Mouse (Mus musculus) midbrain, postnatal 0 days (tissue): ENCODE measurements around the gene Ppp2r2c. TPM values are rescaled to one million over a fixed set of nuclear protein-coding genes. Genes with fewer than 3 reads are reported as not detected.

Experiments used
- ATAC-seq: fragments of 200-750 bp; cut with Nextera tagmentation; 2 replicates; pipeline ENCODE4 v1.8.0; 2017; ENCODE audit warnings: moderate number of reproducible peaks, mild to moderate bottlenecking, moderate TSS enrichment, moderate library complexity; ENCODE audit not compliant: low FRiP score
- DNase-seq: peaks from one replicate; pipeline ENCODE4 v3.0.0-alpha.2; 2015; ENCODE audit warnings: low spot score
- H3K27ac ChIP-seq: fragments of 300-500 bp; sonication (generic); 2 replicates; pipeline ENCODE4 v1.5.1; 2014; ENCODE audit warnings: low read depth, mild to moderate bottlenecking, low read length, mixed read lengths
- H3K27me3 ChIP-seq: fragments of 300-500 bp; sonication (generic); 2 replicates; pipeline ENCODE4 v1.6.1; 2014; ENCODE audit warnings: low read length, control low read depth, mixed read lengths; ENCODE audit not compliant: insufficient read depth
- H3K36me3 ChIP-seq: fragments of 300-500 bp; sonication (generic); 2 replicates; pipeline ENCODE4 v1.6.1; 2014; ENCODE audit warnings: low read length, control low read depth, mixed read lengths; ENCODE audit not compliant: insufficient read depth
- H3K4me1 ChIP-seq: fragments of 300-500 bp; sonication (generic); 2 replicates; pipeline ENCODE4 v1.6.1; 2014; ENCODE audit warnings: mild to moderate bottlenecking, control low read depth, antibody characterized with exemption, low read length, mixed read lengths; ENCODE audit not compliant: insufficient read depth
- H3K4me2 ChIP-seq: fragments of 300-500 bp; sonication (generic); 2 replicates; pipeline ENCODE4 v1.6.1; 2014; ENCODE audit warnings: low read depth, mild to moderate bottlenecking, low read length, mixed read lengths; ENCODE audit not compliant: poor library complexity, severe bottlenecking
- H3K4me3 ChIP-seq: fragments of 300-500 bp; sonication (generic); 2 replicates; pipeline ENCODE4 v1.5.1; 2014; ENCODE audit warnings: low read depth, mild to moderate bottlenecking, low read length, moderate library complexity
- H3K9ac ChIP-seq: fragments of 300-500 bp; sonication (generic); replicated peaks from 2 replicates; pipeline ENCODE4 v1.6.1; 2014; ENCODE audit warnings: mild to moderate bottlenecking, low read length, moderate library complexity, mixed read lengths; ENCODE audit not compliant: poor library complexity, severe bottlenecking
- H3K9me3 ChIP-seq: fragments of 300-500 bp; sonication (generic); 2 replicates; pipeline ENCODE4 v1.6.1; 2016; ENCODE audit warnings: low read length, control low read depth
- CTCF ChIP-seq: IDR thresholded peaks from 2 replicates; pipeline ENCODE4 v1.5.1; 2016; ENCODE audit warnings: antibody characterized with exemption, mild to moderate bottlenecking
- WGBS: fragments of 180-500 bp; shearing (Covaris S2); extraction: QIAGEN DNeasy Blood & Tissue Kit; methylation state at CpG from one replicate; pipeline ENCODE4 v1.1.7; 2014; 5-methylcytosine and 5-hydroxymethylcytosine counted together
- polyA plus RNA-seq: library from polyadenylated mRNA; unstranded; fragments of >200 nt; fragmentation: Nextera tagmentation; extraction: Ambion mirVana; gene quantifications from 2 replicates; pipeline ENCODE4 v1.2.1, GENCODE M21; 2015
- total RNA-seq: library from RNA; depleted of rRNA; stranded (reverse); fragments of >200 nt; gene quantifications from 2 replicates; pipeline ENCODE4 v1.2.3, GENCODE M21; 2014

Gene Ppp2r2c
- total and polyA plus RNA-seq, 2 experiments from 2014 or later: 91.8 to 231 TPM

DNA sequence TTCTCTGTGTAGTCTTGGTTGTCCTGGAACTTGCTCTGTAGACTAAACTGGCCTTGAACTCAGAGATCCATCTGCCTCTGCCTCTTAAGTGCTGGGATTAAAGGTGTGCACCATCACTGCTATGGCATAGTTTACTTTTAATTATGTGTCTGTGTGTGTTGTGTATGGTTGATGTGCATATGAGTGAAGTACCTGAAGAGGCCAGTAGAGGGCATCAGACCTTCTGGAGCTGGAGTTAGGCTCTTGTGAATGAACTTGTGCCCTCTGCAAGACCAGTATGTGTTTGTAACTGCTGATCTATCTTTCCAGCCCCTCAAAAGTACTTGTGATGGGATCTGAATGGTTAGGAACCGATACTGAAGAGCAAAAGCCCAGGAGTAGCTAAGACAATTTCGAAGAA lies 7.2 kb upstream of the Ppp2r2c start:
- no peaks in the 10 kb centered on the region for H3K4me1 ChIP-seq
- ATAC-seq (no peak), DNase-seq (no peak)
- H3K4me2 ChIP-seq: no peak overlapping the region
- no peak overlapping the region for H3K27ac ChIP-seq
- WGBS: 89% methylated on average over 2 of the region's 2 CpGs
- no peak overlapping the region for H3K4me3 ChIP-seq
- H3K9me3 ChIP-seq: no peaks in the 10 kb centered on the region
- H3K27me3 ChIP-seq: no peaks in the 10 kb centered on the region; the same call in 1 of the 2 replicates
- no peaks in the 10 kb centered on the region for H3K36me3 ChIP-seq
- no peak overlapping the region for H3K9ac ChIP-seq
- peak; percentile 63 for TF ChIP-seq CTCF

DNA sequence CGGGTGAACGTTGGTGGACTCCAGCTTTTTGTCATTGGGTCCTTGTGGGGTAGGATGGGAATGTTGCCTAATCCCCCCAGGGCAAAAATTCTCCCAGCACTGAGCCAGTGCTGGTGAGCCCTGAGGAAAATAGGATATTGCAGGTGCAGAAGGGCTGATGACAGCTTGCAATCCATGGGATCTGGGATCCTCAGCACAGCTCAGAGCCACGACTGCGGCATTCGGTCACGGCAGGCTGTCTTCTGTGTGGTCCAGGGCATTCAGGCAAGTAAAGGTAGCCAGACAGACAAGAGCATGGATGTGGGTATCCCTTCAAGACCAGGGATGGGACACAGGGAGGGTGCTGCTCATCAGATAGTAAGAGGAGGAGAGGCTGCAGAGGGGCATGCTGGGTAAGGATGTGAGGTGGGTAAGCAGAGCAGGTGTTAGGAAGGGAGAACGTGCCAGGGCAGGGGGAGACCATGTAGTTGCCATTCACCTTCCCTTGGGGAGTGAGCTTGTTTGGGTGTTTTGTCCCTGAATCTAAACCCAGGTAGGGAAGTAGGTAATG lies 1.5 kb upstream of the Ppp2r2c start:
- no peak for TF ChIP-seq CTCF
- WGBS: 69% methylated on average over 7 of the region's 7 CpGs
- DNase-seq (no peak), ATAC-seq (no peak)
- H3K9ac ChIP-seq: no peak overlapping the region
- peaks cover 18% of the 10 kb centered on the region for H3K4me1 ChIP-seq
- peaks cover 14% of the 10 kb centered on the region for H3K27me3 ChIP-seq
- no peaks in the 10 kb centered on the region; the same call in 1 of the 2 replicates for H3K36me3 ChIP-seq
- H3K27ac ChIP-seq: no peak overlapping the region
- peak overlapping the region; percentile 74; the same call in 1 of the 2 replicates for H3K4me3 ChIP-seq
- peak overlapping the region; percentile 83 for H3K4me2 ChIP-seq
- H3K9me3 ChIP-seq: no peaks in the 10 kb centered on the region

DNA sequence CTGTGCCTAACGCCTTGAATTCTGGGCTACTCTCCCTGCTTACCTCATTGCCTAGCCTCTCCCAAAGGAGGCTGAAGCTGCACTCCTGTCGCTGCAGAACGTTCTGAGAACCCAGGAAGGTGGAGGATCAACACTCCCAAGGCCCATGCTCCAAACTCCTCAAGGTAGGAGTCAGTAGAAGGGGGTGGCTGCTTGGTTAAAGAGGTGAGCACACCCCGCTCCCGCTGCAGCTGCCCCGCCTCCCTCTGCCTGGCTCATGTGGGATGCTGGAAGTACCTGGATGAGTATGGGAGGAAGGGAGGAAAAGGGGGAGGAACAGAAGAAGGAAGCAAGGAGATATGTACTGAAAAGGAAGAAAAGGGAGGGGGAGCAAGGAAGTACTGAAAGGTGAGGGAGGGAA lies 752 bp upstream of the Ppp2r2c start:
- Histone ChIP-seq H3K9ac (peak overlapping the region; percentile 91), H3K4me3 (peak overlapping the region; percentile 74), H3K9me3 (no peaks in the 10 kb centered on the region), H3K4me1 (peaks cover 18% of the 10 kb centered on the region), H3K27ac (no peak overlapping the region), H3K27me3 (peaks cover 14% of the 10 kb centered on the region), H3K4me2 (peak overlapping the region; percentile 83), H3K36me3 (no peaks in the 10 kb centered on the region; the same call in 1 of the 2 replicates)
- DNase-seq (no peak), ATAC-seq (no peak)
- no peak for TF ChIP-seq CTCF
- WGBS: 2% methylated on average over 6 of the region's 6 CpGs

GRCm38 (mm10) chr5:36869186-36869577 lies 869 bp downstream of the Ppp2r2c start:
- Histone ChIP-seq H3K4me1 (peaks cover 18% of the 10 kb centered on the region), H3K4me3 (peak overlapping the region; percentile 74), H3K36me3 (no peaks in the 10 kb centered on the region; the same call in 1 of the 2 replicates), H3K27me3 (peaks cover 14% of the 10 kb centered on the region), H3K4me2 (peak overlapping the region; percentile 83), H3K9me3 (no peaks in the 10 kb centered on the region), H3K27ac (peak overlapping the region; percentile 83), H3K9ac (peak overlapping the region; percentile 91)
- WGBS: 0% methylated on average over 7 of the region's 7 CpGs
- ATAC-seq (no peak), DNase-seq (peak; percentile 51)
- TF ChIP-seq CTCF: no peak

GRCm38 (mm10) chr5:36869578-36870236 lies 1.4 kb downstream of the Ppp2r2c start:
- Histone ChIP-seq H3K9ac (peak overlapping the region; percentile 91), H3K9me3 (no peaks in the 10 kb centered on the region), H3K27me3 (peaks cover 14% of the 10 kb centered on the region), H3K27ac (peak overlapping the region; percentile 83), H3K4me3 (peak overlapping the region; percentile 74), H3K4me2 (peak overlapping the region; percentile 83), H3K36me3 (no peaks in the 10 kb centered on the region; the same call in 1 of the 2 replicates), H3K4me1 (peaks cover 18% of the 10 kb centered on the region)
- ATAC-seq (peak; percentile 45), DNase-seq (no peak)
- under 1% methylated on average over 35 of the region's 56 CpGs for WGBS
- no peak for TF ChIP-seq CTCF

DNA sequence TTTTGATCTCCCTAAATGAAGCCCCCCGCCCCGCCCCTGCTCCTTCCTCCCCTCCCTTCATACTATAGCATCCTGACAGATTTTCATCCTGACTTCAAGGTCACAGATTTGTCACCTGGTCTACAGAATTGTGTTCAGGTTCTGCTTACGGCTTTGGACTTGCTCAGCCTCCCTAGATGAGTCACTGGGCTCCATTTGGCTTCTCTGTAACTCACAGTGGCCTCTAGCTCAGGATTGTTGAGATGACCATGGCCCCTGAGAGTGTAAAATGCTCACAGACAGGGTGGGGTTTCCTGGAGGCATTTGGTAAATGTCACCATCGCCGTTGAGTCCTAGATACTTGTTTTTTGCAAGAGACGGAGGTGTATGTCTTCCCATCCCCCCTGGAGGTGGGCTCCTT lies 2.6 kb downstream of the Ppp2r2c start:
- TF ChIP-seq CTCF: no peak
- H3K9ac ChIP-seq: no peak overlapping the region
- H3K4me3 ChIP-seq: peak overlapping the region; percentile 74
- no peak overlapping the region for H3K27ac ChIP-seq
- no peaks in the 10 kb centered on the region; the same call in 1 of the 2 replicates for H3K36me3 ChIP-seq
- peaks cover 18% of the 10 kb centered on the region for H3K4me1 ChIP-seq
- H3K4me2 ChIP-seq: peak overlapping the region; percentile 83
- H3K9me3 ChIP-seq: no peaks in the 10 kb centered on the region
- WGBS: 82% methylated on average over 6 of the region's 6 CpGs
- no peak for ATAC-seq
- no peak for DNase-seq
- peaks cover 14% of the 10 kb centered on the region for H3K27me3 ChIP-seq
